Mouse (Mus musculus) intestine, postnatal 0 days (tissue): ENCODE results near the gene Anks1. TPM values are rescaled to one million over a fixed set of nuclear protein-coding genes. Genes with fewer than 3 reads are reported as not detected.
"Not testable (repeated sequence)": the region's sequence is repeated elsewhere in the genome, so short reads cannot be mapped to it uniquely, and the experiment has no call there.

Experiments
- ATAC-seq: fragments of 200-750 bp; cut with Nextera tagmentation; 2 replicates; pipeline ENCODE4 v1.8.0; 2017; ENCODE audit warnings: mild to moderate bottlenecking, moderate TSS enrichment, moderate library complexity
- H3K27ac ChIP-seq: fragments of 300-500 bp; sonication (generic); 2 replicates; pipeline ENCODE4 v1.5.1; 2014; ENCODE audit warnings: mild to moderate bottlenecking, low read depth, low read length, moderate library complexity
- H3K27me3 ChIP-seq: fragments of 300-500 bp; sonication (generic); replicated peaks from 2 replicates; pipeline ENCODE4 v1.6.1; 2014; ENCODE audit warnings: low read length, mixed read lengths; ENCODE audit not compliant: control insufficient read depth, insufficient read depth
- H3K36me3 ChIP-seq: fragments of 300-500 bp; sonication (generic); 2 replicates; pipeline ENCODE4 v1.6.1; 2014; ENCODE audit warnings: mild to moderate bottlenecking, moderate library complexity; ENCODE audit not compliant: control insufficient read depth, insufficient read depth
- H3K4me1 ChIP-seq: fragments of 300-500 bp; sonication (generic); replicated peaks from 2 replicates; pipeline ENCODE4 v1.6.1; 2014; ENCODE audit warnings: antibody characterized with exemption, low read length, mixed read lengths; ENCODE audit not compliant: control insufficient read depth, insufficient read depth
- H3K4me2 ChIP-seq: fragments of 300-500 bp; sonication (generic); replicated peaks from 2 replicates; pipeline ENCODE4 v1.6.1; 2014; ENCODE audit warnings: low read depth, mild to moderate bottlenecking, moderate library complexity
- H3K4me3 ChIP-seq: fragments of 300-500 bp; sonication (generic); 2 replicates; pipeline ENCODE4 v1.5.1; 2014; ENCODE audit warnings: low read depth, low read length
- H3K9ac ChIP-seq: fragments of 300-500 bp; sonication (generic); 2 replicates; pipeline ENCODE4 v1.6.1; 2014; ENCODE audit warnings: mild to moderate bottlenecking, low read depth, low read length
- H3K9me3 ChIP-seq: fragments of 300-500 bp; sonication (generic); 2 replicates; pipeline ENCODE4 v1.6.1; 2016; ENCODE audit warnings: mixed run types; ENCODE audit not compliant: control insufficient read depth
- CTCF ChIP-seq: sonication (generic); IDR thresholded peaks from 2 replicates; pipeline ENCODE4 v1.5.1; 2016; ENCODE audit warnings: low read depth, mild to moderate bottlenecking, control low read depth, antibody characterized with exemption, moderate library complexity
- WGBS: fragments of 180-500 bp; shearing (Covaris S2); extraction: QIAGEN DNeasy Blood & Tissue Kit; methylation state at CpG from one replicate; pipeline ENCODE4 v1.1.7; 2014; 5-methylcytosine and 5-hydroxymethylcytosine counted together
- polyA plus RNA-seq: library from polyadenylated mRNA; unstranded; fragments of >200 nt; fragmentation: Nextera tagmentation; extraction: Ambion mirVana; gene quantifications from 2 replicates; pipeline ENCODE4 v1.2.1, GENCODE M21; 2015

Anks1 gene
- polyA plus RNA-seq, 1 experiment from 2014 or later = 10.0 TPM

DNA sequence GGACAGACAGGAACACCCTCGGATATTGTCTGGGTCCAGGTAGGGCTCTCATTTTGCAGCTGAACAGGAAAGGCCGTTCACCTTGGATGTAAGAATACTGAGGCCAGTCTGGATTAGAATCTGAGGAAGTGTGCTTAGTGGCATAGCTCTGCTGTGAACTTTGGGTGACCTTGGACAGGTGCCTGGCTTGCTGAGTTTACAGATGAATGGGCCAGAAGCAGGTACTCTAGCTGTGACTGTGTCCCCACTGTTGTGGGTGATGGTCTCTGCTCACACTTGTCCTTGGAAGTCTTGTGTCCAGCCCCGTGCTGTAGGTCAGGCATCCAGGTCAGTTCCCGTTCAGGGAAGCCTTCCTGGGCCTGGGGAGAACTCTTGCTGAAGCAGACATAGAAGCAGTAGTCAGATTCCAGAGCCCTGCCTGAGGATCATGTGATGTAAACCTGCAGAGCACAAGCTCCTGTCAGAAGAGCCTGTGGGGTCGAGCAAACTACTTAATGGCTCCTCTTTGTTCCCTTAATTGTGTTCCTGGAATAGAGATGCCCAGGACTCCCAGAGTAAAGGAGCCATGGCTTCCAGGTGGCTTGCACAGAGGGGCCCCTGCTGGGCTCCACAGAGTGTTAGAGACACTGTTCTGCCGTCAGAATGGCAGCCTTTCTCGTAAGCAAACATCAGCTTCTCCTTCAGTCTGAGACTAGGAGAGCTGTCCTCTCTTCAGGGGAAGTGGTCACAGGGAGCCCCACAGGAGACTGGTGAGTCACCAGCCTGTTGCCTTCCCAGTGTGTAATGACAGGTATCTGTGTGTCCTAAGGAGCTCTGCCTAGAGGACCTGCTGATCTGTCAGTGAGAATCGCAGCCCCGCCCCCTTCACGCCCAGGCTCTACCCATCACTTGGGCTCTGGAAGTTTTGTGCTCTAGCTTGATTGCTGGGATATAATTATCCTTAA, 85.2 kb downstream of the Anks1 start:
- H3K9ac ChIP-seq = no peak overlapping the region
- ATAC-seq = no peak
- no peaks in the 10 kb centered on the region for H3K27me3 ChIP-seq
- H3K36me3 ChIP-seq = peaks cover 61% of the 10 kb centered on the region
- no peak overlapping the region for H3K27ac ChIP-seq
- no peaks in the 10 kb centered on the region for H3K4me1 ChIP-seq
- H3K9me3 ChIP-seq = no peaks in the 10 kb centered on the region
- H3K4me3 ChIP-seq = no peak overlapping the region
- no peak overlapping the region for H3K4me2 ChIP-seq
- no peak for TF ChIP-seq CTCF
- 52% methylated on average over 10 of the region's 10 CpGs for WGBS

GRCm38 (mm10) chr17:27996320-27996719, 87.2 kb downstream of the Anks1 start:
- 0 out of 2 replicates have a peak, but pooled peaks have one; percentile 18 for TF ChIP-seq CTCF
- H3K27me3 ChIP-seq = no peaks in the 10 kb centered on the region
- no peaks in the 10 kb centered on the region for H3K9me3 ChIP-seq
- H3K4me1 ChIP-seq = no peaks in the 10 kb centered on the region
- no peak overlapping the region for H3K4me3 ChIP-seq
- H3K36me3 ChIP-seq = peaks cover 62% of the 10 kb centered on the region
- 65% methylated on average over 4 of the region's 4 CpGs for whole genome bisulfite sequencing
- no peak overlapping the region for H3K27ac ChIP-seq
- H3K9ac ChIP-seq = no peak overlapping the region
- H3K4me2 ChIP-seq = no peak overlapping the region
- 0 out of 2 replicates have a peak, but pooled peaks have one; percentile 28 for ATAC-seq

- no peaks in the 10 kb centered on the region for H3K4me1 ChIP-seq
- H3K4me2 ChIP-seq = no peak overlapping the region
- no peaks in the 10 kb centered on the region for H3K27me3 ChIP-seq
- no peak for ATAC-seq
- no peaks in the 10 kb centered on the region for H3K9me3 ChIP-seq
- peaks cover 55% of the 10 kb centered on the region for H3K36me3 ChIP-seq
- no peak overlapping the region for H3K4me3 ChIP-seq
- no peak overlapping the region for H3K27ac ChIP-seq
- TF ChIP-seq CTCF = no peak
- WGBS = 83% methylated on average over 12 of the region's 12 CpGs
- no peak overlapping the region for H3K9ac ChIP-seq
Measured at GRCm38 (mm10) chr17:27997212-27997611, 88.1 kb downstream of the Anks1 start.

DNA sequence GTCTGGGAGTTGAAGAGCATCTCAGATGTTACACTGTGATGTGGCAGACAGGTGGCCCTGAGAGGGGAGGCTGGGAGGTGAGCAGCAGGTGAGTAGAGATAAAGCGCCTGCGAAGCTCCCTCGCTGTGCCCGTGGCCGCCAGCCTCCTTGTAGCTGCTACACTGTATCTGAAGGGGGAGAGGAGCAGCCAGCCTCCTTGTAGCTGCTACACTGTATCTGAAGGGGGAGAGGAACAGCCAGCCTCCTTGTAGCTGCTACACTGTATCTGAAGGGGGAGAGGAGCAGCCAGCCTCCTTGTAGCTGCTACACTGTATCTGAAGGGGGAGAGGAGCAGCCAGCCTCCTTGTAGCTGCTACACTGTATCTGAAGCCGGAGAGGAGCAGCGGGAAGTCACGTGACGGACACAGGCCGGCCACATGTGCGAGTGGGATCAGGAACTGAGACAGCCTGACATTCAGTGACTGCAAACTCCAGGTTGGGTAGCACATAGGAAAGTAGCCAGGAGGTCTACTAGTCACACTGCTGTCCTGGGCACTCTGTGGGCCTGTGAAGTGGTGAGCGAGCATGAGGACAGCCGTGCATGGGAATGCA, 90.7 kb downstream of the Anks1 start:
- not testable (repeated sequence) for H3K4me1 ChIP-seq, H3K4me2 ChIP-seq, H3K9me3 ChIP-seq, ATAC-seq, H3K4me3 ChIP-seq, H3K9ac ChIP-seq, H3K27me3 ChIP-seq, H3K27ac ChIP-seq
- 86% methylated on average over 13 of the region's 13 CpGs for WGBS
- H3K36me3 ChIP-seq = peaks cover 45% of the 10 kb centered on the region

DNA sequence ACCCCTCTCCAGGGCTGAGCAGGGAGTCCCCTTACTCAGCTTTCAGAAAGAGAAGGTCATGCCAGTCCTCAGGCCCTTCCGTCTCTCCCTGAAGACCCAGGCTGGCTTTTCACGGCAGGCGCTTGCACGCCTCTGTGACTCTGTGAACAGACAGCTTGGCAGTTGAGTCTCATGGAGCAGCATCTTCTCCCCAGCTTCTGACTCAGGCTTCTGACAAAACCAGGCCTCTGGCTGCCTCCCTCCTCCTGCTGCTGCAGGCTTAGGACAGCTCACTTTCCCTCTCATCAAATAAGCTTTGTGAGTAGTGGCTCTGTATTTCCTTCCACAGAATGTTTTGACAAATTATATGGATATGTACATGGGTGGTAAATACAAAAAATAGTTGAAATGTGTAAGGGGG, 91.3 kb downstream of the Anks1 start:
- H3K27me3 ChIP-seq = no peaks in the 10 kb centered on the region
- 94% methylated on average over 4 of the region's 4 CpGs for WGBS
- no peak overlapping the region for H3K27ac ChIP-seq
- H3K4me2 ChIP-seq = no peak overlapping the region
- H3K36me3 ChIP-seq = peaks cover 48% of the 10 kb centered on the region
- no peak overlapping the region for H3K9ac ChIP-seq
- H3K4me1 ChIP-seq = no peaks in the 10 kb centered on the region
- no peak overlapping the region for H3K4me3 ChIP-seq
- ATAC-seq = no peak
- no peak for TF ChIP-seq CTCF
- no peaks in the 10 kb centered on the region for H3K9me3 ChIP-seq

- WGBS = 79% methylated on average over 1 of the region's 1 CpGs
- no peak overlapping the region for H3K4me2 ChIP-seq
- H3K36me3 ChIP-seq = peaks cover 50% of the 10 kb centered on the region
- H3K9ac ChIP-seq = no peak overlapping the region
- ATAC-seq = no peak
- TF ChIP-seq CTCF = no peak
- H3K4me3 ChIP-seq = no peak overlapping the region
- no peaks in the 10 kb centered on the region for H3K4me1 ChIP-seq
- no peaks in the 10 kb centered on the region for H3K27me3 ChIP-seq
- no peak overlapping the region for H3K27ac ChIP-seq
- H3K9me3 ChIP-seq = no peaks in the 10 kb centered on the region
Measured at GRCm38 (mm10) chr17:28000851-28001250, 91.7 kb downstream of the Anks1 start.
